Mouse (Mus musculus): ENCODE data around the gene Zfp36l3.
"Not testable (repeated sequence)": the region's sequence is repeated elsewhere in the genome, so short reads cannot be mapped to it uniquely, and the experiment has no call there.

The Zfp36l3 gene

DNA sequence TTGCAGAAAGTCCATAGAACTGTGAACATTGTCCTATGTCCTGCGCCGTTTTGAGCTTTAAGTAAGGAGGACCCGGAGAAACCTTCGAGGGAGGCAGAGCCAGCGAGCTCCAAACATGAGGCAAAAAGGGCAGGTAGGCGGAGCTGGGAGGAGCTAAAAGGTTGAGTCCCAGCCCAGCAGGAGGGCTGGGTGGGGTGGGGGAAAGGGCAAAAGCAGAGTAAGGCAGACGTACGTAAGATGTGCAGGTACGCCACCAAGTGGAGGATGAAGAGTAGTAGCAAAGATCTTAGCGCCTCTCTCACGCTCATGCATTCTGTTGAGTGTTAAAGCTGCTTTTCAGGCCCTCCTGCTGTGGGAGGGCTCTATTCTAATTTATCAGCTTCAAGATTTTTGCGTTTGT lies at the start of gene Zfp36l3:
TSS of gene Zfp36l3 (minus strand) at position 119 of the 400 bp plus-strand sequence.
- in situ Hi-C loops (cut with MboI, MseI), result no loop called here

DNA sequence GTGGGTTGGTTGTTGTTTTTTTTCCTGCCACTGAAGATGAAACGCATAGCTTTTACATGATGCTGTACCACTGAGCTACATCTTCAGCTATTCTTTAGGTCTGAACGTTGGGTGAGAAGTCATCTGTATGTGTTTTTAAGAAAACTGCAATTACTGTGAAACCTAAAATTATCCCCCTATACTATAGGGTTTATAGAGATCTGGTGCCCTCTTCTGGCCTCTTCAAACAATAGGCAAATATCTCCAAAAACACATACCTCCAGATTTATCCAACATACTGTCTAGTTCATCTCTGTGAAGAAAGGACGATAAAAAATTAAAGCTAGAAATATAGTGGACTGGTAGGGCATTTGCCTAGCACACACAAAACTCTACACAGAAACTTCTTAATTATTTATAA lies 22.9 kb upstream of the Zfp36l3 start:
- in situ Hi-C loops (cut with MboI, MseI), result no loop called here

DNA sequence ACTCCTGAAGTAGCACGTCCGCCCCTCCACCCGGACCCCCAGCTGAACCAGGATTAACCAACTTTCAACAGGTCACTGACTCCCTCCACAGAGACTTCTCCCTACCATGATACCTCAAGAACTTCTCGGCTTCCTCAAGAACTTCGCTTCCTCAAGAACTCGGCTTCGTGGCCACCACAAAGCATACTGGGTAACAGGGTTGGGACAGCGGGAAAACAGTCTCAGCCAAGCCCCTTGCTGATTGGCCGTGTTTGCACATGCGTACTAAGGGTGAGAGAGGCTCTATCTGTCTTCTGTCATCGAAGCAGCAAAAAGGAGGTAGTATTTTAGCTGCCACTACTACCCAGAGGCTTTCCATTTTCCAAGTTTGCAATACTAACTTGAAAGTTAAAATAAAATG lies 21.3 kb upstream of the Zfp36l3 start, which contains the start of gene Xlr:
TSS of gene Xlr (minus strand) at position 188 of the 400 bp plus-strand sequence.
- in situ Hi-C loops (cut with MboI, MseI), result not testable (repeated sequence)

DNA sequence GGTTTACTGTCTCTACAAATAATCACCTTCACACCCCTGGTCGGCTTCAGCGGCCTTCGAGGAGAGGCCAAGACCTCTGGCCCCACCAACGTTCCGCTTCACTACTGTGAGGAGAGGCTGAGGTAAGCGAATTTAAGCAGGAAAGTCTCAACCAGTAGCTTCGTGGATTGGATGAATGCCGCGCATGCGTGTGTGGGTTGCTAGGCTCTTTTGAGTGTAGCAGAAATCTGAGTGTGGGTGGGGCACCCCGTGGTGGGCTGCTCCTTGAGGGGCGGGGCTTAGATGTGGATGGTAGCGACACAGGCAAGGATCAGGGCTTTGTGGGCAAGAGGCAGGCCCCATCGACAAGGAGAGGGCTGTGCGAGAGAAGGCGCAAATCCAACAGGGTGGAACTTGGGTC lies 18.5 kb downstream of the Zfp36l3 start, which contains the start of gene 1700013H16Rik:
TSS of gene 1700013H16Rik (minus strand) at position 96 of the 400 bp plus-strand sequence.
- in situ Hi-C loops (cut with MboI, MseI), result no loop called here

DNA sequence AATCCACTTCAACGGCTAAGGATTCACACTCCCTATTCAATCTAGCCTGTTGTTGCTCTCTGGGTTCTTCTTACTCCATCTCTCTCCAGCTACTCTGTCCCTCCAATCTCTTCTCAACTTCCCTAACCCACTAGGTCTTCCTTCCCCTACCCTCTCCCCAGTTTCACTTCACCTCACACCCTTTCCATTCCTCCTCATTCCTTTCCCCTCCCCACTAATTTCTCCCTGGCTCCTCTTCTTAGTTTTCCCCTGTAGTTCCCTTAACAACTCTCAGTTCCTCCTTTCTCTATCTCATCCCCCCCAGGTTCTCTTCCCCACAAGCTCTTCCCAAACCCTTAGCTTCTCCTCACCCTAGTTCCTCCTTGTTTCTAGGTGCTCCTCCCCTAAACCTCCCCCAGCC lies 23.3 kb downstream of the Zfp36l3 start:
- in situ Hi-C loops (cut with MboI, MseI), result no loop called here

DNA sequence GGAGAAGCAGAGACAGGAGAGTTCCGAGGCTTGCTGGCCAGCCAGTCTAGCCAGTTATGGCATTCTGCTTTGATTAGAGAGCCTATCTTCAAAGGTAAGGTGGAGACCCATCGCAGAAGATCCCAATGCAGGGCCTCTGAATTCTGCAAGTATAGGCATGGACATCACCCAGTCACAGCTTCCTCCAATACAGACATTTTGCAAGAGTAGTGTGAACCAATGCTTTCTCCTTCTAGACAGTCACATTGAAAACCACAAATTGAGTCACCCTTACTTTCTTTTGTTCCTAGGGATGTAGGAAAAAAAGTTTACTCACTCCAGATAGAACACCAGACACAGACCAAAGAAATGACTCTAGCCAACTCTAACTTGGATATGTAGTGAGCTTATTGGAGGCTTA lies 47.2 kb downstream of the Zfp36l3 start:
- in situ Hi-C loops (cut with MboI, MseI), result no loop called here

DNA sequence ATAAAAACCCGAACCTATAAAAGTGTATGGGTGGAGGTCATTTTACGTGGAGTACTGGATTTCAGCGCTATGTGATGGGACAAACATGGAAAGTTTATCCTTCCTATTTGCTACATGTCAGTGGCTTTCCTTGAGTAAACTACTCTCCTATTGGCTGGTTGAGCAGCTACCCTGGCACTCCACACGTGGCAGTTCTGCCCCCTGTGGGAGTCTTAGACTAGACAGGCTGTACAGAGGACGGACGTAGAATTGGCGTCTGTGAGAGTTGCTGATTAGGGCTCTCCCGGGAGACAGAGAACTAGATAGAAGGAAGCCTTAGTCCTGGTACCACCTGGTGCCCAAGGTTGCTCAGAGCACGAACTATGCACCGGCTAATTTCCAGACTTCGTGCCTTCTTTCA lies 51.6 kb downstream of the Zfp36l3 start, which contains the start of gene 4930502E18Rik:
TSS of gene 4930502E18Rik (plus strand) at position 231 of the 400 bp plus-strand sequence.
- in situ Hi-C loops (cut with MboI, MseI), result no loop called here

Data from regulatory T cell (primary cell).